Mouse (Mus musculus) erythroblast, embryonic 14.5 days (primary cell): ENCODE measurements around the gene Sema4a. TPM values are rescaled to one million over a fixed set of nuclear protein-coding genes. Genes with fewer than 3 reads are reported as not detected.
A peak's percentile ranks its signal among the peaks of the same experiment; 100 is the strongest.
"Not testable (repeated sequence)": the region's sequence is repeated elsewhere in the genome, so short reads cannot be mapped to it uniquely, and the experiment has no call there.

Source experiments
- H3K27me3 ChIP-seq: 2 replicates; pipeline ENCODE4 v1.6.1; 2012; ENCODE audit warnings: inconsistent platforms; ENCODE audit not compliant: control insufficient read depth
- H3K36me3 ChIP-seq: 2 replicates; pipeline ENCODE4 v1.6.1; 2012; ENCODE audit warnings: mild to moderate bottlenecking, inconsistent platforms; ENCODE audit not compliant: control insufficient read depth
- H3K4me1 ChIP-seq: 2 replicates; pipeline ENCODE4 v1.6.1; 2012; ENCODE audit warnings: inconsistent platforms; ENCODE audit not compliant: control insufficient read depth
- H3K4me3 ChIP-seq: replicated peaks from 2 replicates; pipeline ENCODE3; 2012; ENCODE audit warnings: moderate library complexity, mild to moderate bottlenecking, inconsistent platforms
- H3K9me3 ChIP-seq: 2 replicates; pipeline ENCODE4 v1.6.1; 2012; ENCODE audit warnings: low read length, inconsistent platforms, mixed read lengths; ENCODE audit not compliant: control insufficient read depth
- GATA1 ChIP-seq: IDR thresholded peaks from 2 replicates; pipeline ENCODE4 v1.6.1; 2012; ENCODE audit warnings: low read length, inconsistent platforms, mixed read lengths
- TAL1 ChIP-seq: IDR thresholded peaks from 3 replicates; pipeline ENCODE4 v1.6.1; 2012; ENCODE audit warnings: low read length, inconsistent platforms, mixed read lengths
- polyA plus RNA-seq: library from polyadenylated mRNA; stranded (reverse); fragments of >175 nt; gene quantifications from 2 replicates; pipeline ENCODE4 v1.2.3, GENCODE M21; 2012

Gene Sema4a
- polyA plus RNA-seq, 1 experiment: 0.11 TPM

DNA sequence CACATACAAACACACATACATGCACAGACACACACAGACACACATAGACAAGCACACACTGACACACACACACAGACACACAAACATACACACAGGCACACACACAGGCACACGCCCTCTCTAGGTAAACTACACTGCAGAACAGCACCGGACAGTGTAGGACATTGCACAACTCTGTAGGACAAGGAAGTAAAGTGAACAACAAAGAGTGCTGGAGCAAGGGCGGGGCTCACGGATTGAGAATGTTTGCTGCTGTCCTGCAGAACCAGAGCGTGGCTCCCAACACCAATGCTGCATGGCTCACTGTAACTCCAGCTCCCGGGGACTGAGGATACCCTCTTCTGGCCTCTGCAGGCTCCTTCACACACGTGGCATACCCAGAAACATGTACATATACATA, 18.1 kb downstream of the Sema4a start:
- peaks cover 16% of the 10 kb centered on the region for H3K4me1 ChIP-seq
- no peaks in the 10 kb centered on the region for H3K9me3 ChIP-seq
- H3K36me3 ChIP-seq: peaks cover 3% of the 10 kb centered on the region; the same call in 1 of the 2 replicates
- H3K4me3 ChIP-seq: no peak overlapping the region
- H3K27me3 ChIP-seq: peaks cover 68% of the 10 kb centered on the region
- TF ChIP-seq GATA1 (no peak), TAL1 (no peak)

DNA sequence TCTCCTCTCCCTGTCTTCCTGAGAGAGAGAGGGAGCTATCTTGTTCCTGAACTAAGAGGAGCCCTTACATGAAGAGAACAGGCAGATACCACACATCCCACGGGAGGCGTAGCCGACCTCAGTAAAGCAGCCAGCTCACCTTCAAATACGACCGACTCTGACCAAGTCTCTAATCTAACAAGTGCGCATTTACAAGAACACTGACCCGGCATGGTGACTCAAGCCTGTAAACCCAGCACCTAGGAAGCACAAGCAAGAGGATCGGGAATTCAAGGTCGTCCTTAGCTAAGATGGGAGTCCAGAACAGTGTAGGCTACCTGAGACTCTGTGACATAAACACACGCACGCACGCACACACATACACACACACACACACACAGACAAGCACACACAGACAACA, 18.5 kb downstream of the Sema4a start:
- no peak overlapping the region for H3K4me3 ChIP-seq
- peaks cover 4% of the 10 kb centered on the region; the same call in 1 of the 2 replicates for H3K36me3 ChIP-seq
- no peaks in the 10 kb centered on the region for H3K9me3 ChIP-seq
- H3K4me1 ChIP-seq: peaks cover 14% of the 10 kb centered on the region
- H3K27me3 ChIP-seq: peaks cover 68% of the 10 kb centered on the region
- TF ChIP-seq TAL1 (no peak), GATA1 (no peak)

DNA sequence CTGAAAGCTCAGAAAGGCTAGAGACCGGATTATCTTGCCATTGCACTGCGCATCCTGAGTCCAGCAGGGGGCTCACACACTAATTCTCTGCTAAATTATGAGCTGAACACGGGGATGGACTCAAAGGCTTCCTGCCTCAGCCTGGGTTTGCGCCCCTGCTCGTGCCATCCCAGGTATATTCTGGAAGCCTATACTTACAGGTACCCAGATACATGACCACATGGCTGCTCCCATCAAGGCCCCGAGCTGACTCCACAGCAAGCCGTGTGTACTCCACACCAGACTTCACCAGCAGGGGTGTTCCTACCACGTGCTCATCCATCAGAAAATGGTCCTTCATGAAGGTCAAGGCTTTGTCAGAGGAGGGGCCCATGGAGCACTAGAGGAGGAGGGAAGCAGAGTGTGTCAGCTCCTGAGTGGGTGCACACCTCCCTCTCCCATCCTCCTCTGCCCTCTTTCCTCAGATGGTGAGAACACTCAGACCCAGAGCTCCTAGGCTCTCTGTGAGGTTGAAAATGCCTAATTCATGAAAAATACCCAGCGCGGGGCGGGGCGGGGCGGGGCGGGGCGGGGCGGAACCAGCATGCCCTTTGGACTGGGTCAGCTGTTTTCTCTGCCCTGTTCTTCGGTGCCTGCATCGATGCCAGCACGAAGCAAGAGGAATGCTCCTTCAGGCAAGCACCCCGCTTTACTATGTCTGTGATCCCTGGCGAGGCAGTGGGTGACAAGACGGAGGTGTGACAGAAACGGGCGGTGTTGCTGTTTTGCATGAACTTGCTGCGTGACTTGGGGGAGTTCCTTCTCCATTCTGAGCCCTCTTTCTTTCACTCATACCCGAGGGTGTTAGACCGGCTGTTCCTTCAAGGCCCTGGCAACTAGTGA, 20.2 kb downstream of the Sema4a start:
- H3K36me3 ChIP-seq: peaks cover 9% of the 10 kb centered on the region; the same call in 1 of the 2 replicates
- no peaks in the 10 kb centered on the region for H3K9me3 ChIP-seq
- H3K27me3 ChIP-seq: peaks cover 74% of the 10 kb centered on the region
- TF ChIP-seq TAL1 (no peak), GATA1 (no peak)
- H3K4me3 ChIP-seq: peak overlapping the region; percentile 22
- H3K4me1 ChIP-seq: peaks cover 22% of the 10 kb centered on the region

DNA sequence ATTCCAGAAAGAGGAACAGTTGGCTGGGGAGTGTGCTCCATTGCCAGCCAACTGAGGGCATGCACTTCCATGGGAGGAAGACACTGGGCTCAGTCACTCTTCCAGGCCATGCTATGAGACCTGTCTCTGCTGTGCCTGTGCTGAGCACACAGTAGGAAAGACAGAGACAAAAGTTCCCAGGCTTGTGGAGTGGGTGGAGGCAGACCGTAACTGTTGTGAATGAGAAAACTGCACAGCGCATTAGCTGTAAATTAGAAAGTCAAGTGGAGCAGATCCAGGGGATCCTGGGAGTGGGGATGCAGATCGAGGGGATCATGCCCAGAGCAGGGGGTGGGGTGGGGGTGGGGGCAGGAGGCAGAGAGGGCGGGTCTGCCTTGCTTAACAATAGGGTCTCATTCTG, 21.4 kb downstream of the Sema4a start:
- Histone ChIP-seq H3K9me3 (no peaks in the 10 kb centered on the region), H3K27me3 (peaks cover 76% of the 10 kb centered on the region)

DNA sequence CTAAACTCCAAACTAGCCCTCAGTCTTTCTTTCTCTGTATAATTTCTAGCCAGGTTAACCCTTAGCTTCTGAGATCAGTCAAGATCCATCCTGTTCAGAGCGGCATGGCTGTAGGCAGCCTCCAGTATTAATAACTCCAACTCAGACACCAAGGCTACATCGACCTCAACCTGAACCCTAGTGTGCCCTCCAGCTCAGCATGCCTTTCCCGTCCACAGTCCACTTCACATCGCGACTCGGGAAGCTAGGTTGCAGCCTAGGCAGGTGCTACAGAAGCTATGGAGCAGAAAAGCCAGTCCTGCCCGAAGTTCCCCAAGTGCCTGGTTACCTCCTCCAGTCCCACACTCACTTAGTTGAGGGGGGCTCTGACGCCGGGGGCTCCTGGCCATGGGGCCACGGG, 23.5 kb downstream of the Sema4a start:
- Histone ChIP-seq H3K27me3 (peaks cover 70% of the 10 kb centered on the region), H3K36me3 (peaks cover 12% of the 10 kb centered on the region; the same call in 1 of the 2 replicates), H3K4me1 (peaks cover 22% of the 10 kb centered on the region), H3K4me3 (no peak overlapping the region), H3K9me3 (peaks cover 2% of the 10 kb centered on the region; the same call in 1 of the 2 replicates)
- no peak for TF ChIP-seq TAL1
- no peak for TF ChIP-seq GATA1

More for the DNA sequence above, 21.4 kb downstream of the Sema4a start:
- TF ChIP-seq GATA1 (no peak), TAL1 (no peak)
- Histone ChIP-seq H3K36me3 (peaks cover 12% of the 10 kb centered on the region; the same call in 1 of the 2 replicates), H3K4me3 (no peak overlapping the region), H3K4me1 (peaks cover 22% of the 10 kb centered on the region)

DNA sequence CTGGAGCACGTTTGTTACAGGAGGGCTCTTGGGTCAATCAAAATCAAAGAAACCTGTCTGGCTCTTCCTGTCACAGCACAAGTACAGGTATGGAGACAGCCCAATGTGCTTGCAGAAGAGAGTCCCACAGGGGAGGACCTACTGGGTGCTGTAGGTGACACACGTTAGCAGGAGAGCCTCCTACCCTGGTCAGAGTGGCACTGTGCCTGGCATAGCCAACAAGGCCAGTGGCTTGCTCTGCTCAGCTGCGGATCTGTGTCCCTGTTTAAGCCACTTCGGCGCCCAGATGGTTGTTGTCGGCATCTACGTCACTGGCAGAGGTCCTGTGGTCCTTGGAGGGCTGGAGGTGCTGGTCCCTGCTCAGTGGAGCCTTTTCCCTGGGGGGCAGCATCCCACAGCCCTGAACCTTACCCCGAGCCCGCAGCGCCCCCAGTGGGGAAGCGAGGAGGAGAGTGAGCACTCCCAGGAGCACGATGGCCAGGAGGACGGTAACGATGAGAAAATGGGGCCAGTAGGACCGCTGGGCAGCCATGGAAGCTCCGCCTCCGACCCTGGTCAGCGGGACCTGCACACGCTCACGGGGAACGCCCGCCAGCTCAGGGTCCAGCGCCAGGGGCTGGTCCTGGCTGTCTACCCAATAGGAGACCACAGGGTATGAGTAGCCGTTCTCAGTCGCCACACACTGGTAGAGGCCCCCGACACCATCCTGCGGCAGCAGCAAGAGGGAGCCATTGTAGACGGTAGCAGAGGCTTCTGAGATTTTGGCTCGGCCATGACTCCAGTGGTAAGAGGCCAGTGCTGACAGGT, 24.4 kb downstream of the Sema4a start:
- Histone ChIP-seq H3K27me3 (peaks cover 61% of the 10 kb centered on the region), H3K36me3 (peaks cover 12% of the 10 kb centered on the region; the same call in 1 of the 2 replicates)
- TF ChIP-seq TAL1 (no peak), GATA1 (no peak)

DNA sequence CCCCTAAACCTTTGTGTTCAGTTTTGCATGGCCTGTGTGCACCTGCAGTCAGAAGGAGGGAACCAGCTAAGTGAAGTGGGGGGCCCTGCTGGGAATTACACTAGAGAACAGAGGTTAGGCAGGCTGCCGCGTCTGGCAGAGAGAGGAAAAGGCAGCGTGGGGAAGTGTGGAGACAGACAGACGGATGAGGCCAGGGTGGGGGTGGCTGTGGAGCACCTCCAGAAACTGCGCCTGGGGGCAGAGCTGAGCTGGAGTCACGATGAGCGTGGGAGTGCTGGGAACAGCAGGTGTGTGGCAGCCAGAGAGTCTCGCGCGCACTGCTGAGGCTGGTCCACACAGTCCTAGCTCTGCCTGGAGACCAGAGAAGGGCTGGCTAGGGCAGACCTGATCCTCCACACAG, 25.5 kb downstream of the Sema4a start:
- peaks cover 12% of the 10 kb centered on the region; the same call in 1 of the 2 replicates for H3K36me3 ChIP-seq
- H3K4me3 ChIP-seq: no peak overlapping the region
- peaks cover 17% of the 10 kb centered on the region for H3K4me1 ChIP-seq
- H3K9me3 ChIP-seq: peaks cover 2% of the 10 kb centered on the region; the same call in 1 of the 2 replicates
- peaks cover 51% of the 10 kb centered on the region for H3K27me3 ChIP-seq
- no peak for TF ChIP-seq TAL1
- TF ChIP-seq GATA1: no peak

More for the DNA sequence above, 24.4 kb downstream of the Sema4a start:
- H3K4me3 ChIP-seq: peak overlapping the region; percentile 15
- H3K9me3 ChIP-seq: peaks cover 2% of the 10 kb centered on the region; the same call in 1 of the 2 replicates
- H3K4me1 ChIP-seq: peaks cover 22% of the 10 kb centered on the region

DNA sequence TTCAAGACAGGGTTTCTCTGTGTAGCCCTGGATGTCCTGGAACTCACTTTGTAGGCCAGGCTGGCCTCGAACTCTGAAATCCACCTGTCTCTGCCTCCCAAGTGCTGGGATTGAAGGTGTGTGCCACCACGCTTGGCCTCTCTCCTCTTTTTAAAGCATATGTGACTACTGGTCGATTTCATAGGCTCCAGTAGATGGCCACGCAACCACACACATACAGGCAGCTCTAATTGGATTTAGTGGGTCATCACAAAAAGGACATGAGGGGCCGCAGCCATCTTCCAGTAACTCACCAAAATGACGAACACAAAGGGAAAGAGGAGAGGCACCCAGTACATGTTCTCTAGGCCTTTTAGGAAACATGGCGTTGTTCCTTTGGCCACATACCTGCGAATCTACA, 32.3 kb downstream of the Sema4a start:
- H3K27me3 ChIP-seq, H3K4me3 ChIP-seq, H3K9me3 ChIP-seq, H3K36me3 ChIP-seq: not testable (repeated sequence)
- peaks cover 32% of the 10 kb centered on the region for H3K4me1 ChIP-seq

DNA sequence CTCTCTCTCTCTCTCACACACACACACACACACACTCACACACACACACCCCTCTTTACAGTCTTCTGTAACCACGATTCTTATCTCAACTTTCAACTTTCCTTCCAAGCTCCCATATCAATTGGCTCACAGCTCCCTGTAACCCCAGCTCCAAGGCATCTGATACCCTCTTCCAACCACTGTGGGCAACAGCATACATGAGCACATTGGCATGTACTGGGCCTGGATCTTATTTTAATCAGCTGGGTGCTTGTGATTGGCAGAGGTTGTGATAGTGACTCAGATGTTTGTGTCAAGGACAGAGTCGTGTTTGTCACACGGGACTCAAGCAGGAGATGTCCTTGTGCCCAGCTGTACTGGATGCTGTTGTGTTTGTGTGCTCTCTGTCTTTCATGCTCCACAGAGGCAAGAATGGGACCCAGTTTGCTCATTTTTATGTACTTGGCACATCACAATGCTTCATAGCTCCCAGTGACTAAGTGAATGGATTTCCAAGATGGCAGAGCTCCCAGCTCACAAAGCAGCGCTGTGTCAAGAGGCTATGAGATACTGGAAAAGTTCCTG, 33.6 kb downstream of the Sema4a start:
- Histone ChIP-seq H3K27me3 (no peaks in the 10 kb centered on the region), H3K36me3 (peaks cover 8% of the 10 kb centered on the region), H3K4me1 (peaks cover 42% of the 10 kb centered on the region), H3K4me3 (no peak overlapping the region), H3K9me3 (no peaks in the 10 kb centered on the region)
- no peak for TF ChIP-seq TAL1
- TF ChIP-seq GATA1: no peak
